Mouse (Mus musculus) kidney, postnatal 14 days (tissue): ENCODE measurements around the gene Olfr52.
"Not testable (repeated sequence)": the region's sequence is repeated elsewhere in the genome, so short reads cannot be mapped to it uniquely, and the experiment has no call there.

Experiments
- DNase-seq: peaks from one replicate; pipeline ENCODE4 v3.0.0; 2022; ENCODE audit warnings: mixed read lengths

Olfr52 gene

GRCm38 (mm10) chr2:86185583-86185982, at the start of gene Olfr52:
Gene Olfr52 (minus strand): TSS chr2:86185683.
- no peak for DNase-seq

- DNase-seq, result no peak
Measured at GRCm38 (mm10) chr2:86231301-86231700, 45.8 kb upstream of the Olfr52 start, which contains the start of gene Olfr1047. Gene Olfr1047 (minus strand): TSS chr2:86231401.

- DNase-seq, result no peak
Measured at GRCm38 (mm10) chr2:86219214-86219613, 33.7 kb upstream of the Olfr52 start, which contains the start of gene Olfr1046. Gene Olfr1046 (minus strand): TSS chr2:86219314.

GRCm38 (mm10) chr2:86202909-86203308, 17.4 kb upstream of the Olfr52 start, which contains the start of gene Olfr1045:
Gene Olfr1045 (minus strand): TSS chr2:86203009.
- no peak for DNase-seq

- no peak for DNase-seq
Measured at GRCm38 (mm10) chr2:86195863-86196262, 10.4 kb upstream of the Olfr52 start.

- DNase-seq, result no peak
Measured at GRCm38 (mm10) chr2:86179950-86180349, 5.5 kb downstream of the Olfr52 start.

GRCm38 (mm10) chr2:86177720-86178119, 7.8 kb downstream of the Olfr52 start, which contains the start of gene Olfr1044:
Gene Olfr1044 (minus strand): TSS chr2:86177820.
- DNase-seq, result no peak

GRCm38 (mm10) chr2:86175422-86175821, 10.1 kb downstream of the Olfr52 start:
- not testable (repeated sequence) for DNase-seq

GRCm38 (mm10) chr2:86167422-86167821, 18.1 kb downstream of the Olfr52 start, which contains the start of gene Olfr1043:
Gene Olfr1043 (minus strand): TSS chr2:86167522.
- DNase-seq, result no peak

- no peak for DNase-seq
Measured at GRCm38 (mm10) chr2:86161738-86162137, 23.7 kb downstream of the Olfr52 start, which contains the start of gene Olfr1042. Gene Olfr1042 (minus strand): TSS chr2:86161838.

- no peak for DNase-seq
Measured at GRCm38 (mm10) chr2:86146632-86147031, 38.9 kb downstream of the Olfr52 start, which contains the start of gene Olfr1040. Gene Olfr1040 (minus strand): TSS chr2:86146732.

GRCm38 (mm10) chr2:86135828-86136227, 49.7 kb downstream of the Olfr52 start, which contains the start of gene Olfr1039:
Gene Olfr1039 (minus strand): TSS chr2:86135928.
- DNase-seq, result no peak
